Mouse (Mus musculus) cerebral cortex, adult 2 months (tissue): ENCODE measurements around the gene Sh3rf3.

ENCODE experiments used
- WGBS: fragments of 180-500 bp; shearing (Covaris S2); methylation state at CpG from one replicate; pipeline ENCODE4 v1.1.7; 2018; 5-methylcytosine and 5-hydroxymethylcytosine counted together

Gene Sh3rf3

DNA sequence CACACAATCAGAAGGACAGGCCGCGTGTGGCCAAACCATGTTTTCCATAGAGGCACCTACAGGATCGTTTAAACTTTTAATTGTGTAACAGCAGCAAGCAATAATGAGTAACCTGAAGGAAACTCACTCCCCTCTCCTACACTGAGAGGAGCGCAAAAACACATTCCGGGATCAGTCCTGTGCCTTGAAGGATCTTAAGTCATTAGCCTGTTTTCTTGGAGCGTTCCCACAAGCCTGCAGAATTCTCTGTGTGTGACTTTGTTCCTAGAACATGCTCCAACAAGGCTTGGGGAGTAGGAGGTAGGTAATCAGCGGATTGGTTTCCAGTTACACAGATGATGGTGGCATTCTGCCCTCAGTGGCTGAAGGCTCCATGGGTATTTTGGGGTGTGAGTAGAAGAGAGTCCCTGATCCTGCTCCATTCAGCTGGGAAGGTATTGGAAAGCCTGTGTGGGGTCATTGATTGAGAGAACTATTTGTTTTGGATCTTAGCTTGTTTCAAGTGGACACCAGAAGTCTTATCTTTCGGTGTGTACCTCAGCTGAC lies 108.6 kb downstream of the Sh3rf3 start:
- 86% methylated on average over 8 of the region's 8 CpGs for WGBS

DNA sequence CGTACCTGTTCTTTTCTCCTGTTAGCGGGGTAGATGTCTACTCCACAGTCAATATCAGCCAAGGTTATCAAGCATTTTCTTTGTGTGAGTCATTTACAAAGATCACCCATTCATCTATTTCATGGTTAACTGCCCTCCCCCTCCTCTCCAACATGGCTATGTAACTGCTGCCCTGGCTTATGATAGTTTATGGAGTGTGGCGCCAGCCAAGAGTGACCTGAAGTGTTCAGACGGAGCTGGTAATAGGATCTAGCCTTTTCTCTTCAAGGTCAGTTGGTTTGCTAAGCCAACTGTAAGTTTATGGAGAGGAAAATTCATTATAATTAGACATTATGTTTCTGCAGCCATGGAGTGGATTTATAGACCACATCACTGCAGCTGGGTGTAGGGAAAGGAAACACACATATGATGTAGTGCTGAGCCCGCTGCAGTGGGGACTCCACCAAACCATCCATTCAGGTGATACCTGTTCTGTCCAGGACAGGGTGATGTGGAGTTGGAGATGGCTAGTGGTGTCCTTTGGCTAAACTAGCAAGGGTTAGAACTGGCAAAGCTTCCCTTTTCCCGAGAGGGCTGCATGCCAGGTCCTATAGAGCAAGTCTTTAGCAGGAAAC lies 109.2 kb downstream of the Sh3rf3 start:
- WGBS: 93% methylated on average over 6 of the region's 6 CpGs

DNA sequence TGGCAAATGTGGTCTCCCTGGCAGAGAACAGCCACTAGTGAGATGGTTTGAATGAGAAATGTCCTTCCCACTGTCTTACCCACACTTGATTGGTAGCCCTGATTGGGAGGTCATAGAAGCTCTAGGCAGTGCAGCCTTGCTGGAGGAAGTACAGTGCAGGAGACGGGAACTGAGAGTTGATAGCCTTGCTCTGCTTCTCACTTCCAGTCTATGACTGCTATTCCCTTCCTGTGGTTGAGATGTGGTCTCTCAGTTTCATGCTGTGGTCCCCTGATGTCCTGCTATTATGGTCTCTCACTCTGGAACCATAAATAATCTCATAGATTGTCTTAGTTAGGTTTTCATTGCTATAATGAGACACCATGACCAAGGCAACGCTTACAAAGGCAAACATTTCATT lies 109.8 kb downstream of the Sh3rf3 start:
- WGBS: 93% methylated on average over 2 of the region's 2 CpGs

DNA sequence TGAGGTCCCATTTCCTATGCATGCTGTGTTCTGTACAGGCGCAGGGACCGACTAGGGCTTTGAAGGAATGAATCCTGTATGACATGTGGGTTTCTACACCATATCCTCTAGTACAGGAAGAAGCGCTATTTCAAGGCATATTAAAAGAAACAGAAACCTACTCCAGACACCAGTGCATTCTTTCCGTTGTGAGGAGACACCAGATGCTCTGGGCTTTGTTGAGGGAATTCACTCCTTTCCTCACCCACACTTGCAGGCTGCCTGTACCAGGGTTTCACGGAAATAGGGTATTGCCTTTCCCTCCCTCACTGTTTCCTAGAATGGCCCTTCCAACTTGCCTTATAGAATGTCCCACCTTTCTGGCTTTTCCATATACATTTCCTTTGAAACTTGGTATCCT lies 113.4 kb downstream of the Sh3rf3 start:
- 40% methylated on average over 5 of the region's 5 CpGs for WGBS

DNA sequence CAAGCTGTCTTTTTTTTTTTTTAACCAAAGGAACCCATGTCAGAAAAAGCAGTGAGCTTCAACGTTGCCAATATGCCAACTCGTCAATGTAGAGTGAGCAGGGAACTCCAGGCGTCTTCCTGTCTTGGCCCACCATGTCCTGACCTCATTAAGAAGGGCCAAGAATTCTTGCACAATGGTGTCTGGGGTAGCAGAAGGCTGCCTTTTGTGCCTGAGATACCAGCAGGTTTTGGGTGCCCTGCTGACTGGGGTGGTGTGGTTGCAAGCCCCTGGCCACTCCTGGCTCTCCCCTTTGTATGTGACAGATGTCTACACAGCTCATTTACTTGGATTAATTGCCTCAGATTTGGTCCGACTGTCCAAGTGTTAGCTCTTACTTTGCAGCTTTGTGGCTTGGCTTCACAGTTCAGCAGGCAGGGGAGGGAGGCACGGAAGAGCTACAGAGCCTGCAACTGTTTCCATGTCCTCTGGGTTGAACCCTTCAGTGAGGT lies 115.8 kb downstream of the Sh3rf3 start:
- 51% methylated on average over 5 of the region's 5 CpGs for WGBS

DNA sequence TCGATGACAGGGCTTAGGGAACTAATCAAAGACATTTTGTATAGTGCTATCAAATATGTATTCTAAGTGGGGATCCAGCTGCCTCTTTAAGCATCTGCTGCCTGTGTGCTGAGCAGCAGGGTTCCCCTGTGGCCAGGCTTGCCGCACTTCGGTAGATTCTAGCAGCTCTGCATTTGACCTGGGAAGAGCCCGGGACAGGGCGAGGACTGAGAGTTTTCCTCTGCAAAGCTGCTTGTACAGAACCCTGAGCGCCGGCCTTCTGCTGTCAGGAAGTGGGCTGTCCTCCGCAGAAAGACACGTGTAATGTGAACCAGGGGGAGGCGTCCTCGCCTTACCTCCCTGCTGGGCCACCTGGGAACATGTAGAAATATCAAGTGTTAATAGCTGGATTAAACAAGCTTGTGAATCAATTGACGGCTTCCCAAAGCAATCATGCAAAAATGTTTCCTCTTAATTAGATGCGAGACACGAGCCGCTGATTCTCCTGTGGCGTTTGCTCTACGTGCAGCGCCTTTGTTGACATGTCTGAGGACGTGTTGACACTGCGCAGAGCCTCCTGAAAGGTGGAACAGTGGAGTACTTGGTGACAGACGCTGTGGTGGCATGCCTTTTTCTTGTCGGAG lies 119.1 kb downstream of the Sh3rf3 start:
- WGBS: 20% methylated on average over 22 of the region's 22 CpGs

DNA sequence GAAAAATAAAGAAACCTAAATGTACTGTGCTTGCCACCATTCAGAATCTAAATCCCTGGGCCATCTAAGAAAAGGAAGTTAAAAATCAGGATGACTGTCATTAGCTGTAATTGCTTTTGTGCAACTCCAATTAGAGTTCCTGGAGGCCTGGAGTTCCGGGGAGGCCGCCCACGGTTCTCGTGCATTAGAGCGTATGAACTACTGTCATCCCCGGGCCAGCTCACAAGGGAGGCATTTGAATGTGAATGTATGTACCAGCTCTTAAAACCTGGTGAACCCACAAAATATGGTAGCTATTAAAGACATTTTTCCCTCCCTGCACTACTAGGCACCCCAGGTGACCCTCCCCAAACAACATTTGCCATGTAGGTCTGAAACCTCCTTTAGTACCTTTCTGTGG lies 122.4 kb downstream of the Sh3rf3 start:
- 39% methylated on average over 6 of the region's 6 CpGs for WGBS

DNA sequence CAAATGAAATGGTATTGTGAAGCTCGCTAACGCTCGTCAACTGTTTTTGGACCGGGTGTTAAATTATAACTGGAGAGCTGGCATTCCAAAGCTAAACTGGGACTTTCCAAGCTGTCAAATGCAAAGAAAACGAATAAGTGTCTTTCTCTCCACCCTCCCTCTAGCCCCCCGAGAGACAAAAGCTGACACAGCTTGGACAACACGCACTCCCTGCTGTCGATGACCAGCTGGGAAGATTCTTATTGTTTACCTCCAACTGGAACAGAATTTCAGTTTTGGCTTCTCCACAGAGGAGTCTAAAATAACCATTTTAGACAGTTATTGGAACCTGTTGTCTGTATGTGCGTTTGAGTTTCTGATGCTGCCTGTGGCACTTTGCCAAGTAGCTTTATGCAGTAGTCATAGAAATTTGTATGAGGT lies 123.3 kb downstream of the Sh3rf3 start:
- 32% methylated on average over 9 of the region's 9 CpGs for WGBS

DNA sequence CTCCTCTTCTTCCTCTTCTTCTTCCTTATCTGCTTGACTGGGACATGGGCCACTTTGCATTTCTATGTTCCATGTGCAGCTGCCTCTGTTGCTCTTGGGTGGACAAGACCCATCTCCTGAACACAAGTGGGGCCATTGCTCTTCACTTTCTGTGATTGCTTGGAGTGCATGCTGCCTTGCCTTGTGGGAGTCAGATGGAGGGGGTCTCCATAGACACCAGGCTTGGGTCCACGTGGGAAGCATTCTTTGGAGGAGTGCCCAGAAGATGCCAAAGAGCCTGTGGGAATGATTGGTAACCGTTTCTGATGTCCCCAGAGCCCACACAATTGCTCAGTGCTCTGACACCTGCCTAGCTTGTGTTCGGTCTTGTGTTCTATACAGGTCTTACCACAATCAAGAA lies 124.4 kb downstream of the Sh3rf3 start:
- WGBS: 62% methylated on average over 3 of the region's 3 CpGs

DNA sequence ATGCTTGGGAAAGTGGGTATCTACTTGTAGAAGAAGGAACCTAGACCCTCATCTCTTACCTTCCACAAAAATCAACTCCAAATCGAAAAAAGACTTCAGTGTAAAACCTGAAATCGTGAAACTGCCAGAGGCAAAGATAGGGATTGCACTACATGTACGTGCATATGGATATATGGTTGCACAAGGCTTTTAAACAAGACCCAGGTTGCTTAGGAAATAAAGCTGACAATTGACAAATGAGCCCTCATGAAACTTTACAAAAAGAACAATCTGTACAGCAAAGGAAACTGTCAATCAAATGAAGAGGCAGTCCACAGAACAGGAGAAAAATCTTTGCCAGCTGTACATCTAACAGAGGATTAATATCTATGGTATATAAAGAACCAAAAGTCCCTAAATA lies 129.7 kb downstream of the Sh3rf3 start:
- WGBS: 79% methylated on average over 3 of the region's 3 CpGs

DNA sequence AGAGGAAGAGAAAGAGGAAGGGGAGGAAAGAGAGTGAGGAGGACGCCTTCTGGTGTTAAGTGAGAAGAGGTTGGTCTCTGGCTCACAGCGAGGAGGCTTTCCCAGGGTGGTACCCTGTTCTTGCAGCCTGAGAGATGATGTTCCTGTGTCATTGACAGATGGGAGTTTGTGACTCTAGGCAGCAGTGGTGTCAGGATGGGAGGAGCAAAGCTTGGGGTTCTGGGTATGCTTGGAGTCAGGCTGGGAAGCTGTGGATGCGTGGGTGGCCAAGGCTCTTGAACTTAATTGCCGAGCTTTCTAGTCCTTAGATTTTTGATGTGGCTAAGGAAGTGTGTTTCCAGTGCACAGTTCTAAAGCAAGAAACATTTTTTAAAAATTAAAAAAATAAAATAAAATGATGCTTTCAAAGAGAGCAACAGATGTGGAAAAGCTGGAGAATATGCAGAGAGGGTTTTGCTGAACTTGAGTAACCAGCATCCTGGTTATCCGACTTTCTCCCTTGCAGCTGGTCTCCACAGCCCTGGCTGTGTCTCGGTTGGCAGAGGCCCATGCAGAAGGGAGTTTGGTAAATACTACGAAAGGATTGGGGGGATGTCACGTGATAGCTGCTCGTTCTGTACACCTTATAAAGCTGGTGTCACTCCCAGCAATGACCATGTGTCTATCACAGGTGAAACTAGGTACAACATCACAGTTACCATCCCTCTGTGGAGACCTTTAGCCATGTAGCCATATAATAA lies 130.7 kb downstream of the Sh3rf3 start:
- 70% methylated on average over 9 of the region's 9 CpGs for WGBS

DNA sequence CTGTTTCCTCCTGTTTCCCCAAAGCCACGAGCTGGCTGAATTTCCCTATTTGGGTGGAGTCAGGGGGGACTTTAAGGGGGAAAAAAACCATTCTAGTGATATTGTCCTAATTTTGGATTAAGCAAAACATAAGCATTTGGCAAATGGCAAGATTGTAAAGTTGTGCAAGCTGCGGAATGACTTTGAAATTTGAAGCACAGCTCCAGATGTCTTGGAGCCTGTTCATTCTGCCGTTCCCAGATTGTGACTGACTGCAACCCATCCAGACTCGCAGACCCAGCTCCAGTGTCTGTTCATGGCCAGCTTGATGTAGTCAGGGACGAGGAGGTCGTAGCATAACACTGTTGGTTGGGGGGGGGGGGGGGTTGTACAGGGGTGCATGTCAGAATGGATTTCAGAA lies 131.8 kb downstream of the Sh3rf3 start:
- WGBS: 44% methylated on average over 6 of the region's 6 CpGs

DNA sequence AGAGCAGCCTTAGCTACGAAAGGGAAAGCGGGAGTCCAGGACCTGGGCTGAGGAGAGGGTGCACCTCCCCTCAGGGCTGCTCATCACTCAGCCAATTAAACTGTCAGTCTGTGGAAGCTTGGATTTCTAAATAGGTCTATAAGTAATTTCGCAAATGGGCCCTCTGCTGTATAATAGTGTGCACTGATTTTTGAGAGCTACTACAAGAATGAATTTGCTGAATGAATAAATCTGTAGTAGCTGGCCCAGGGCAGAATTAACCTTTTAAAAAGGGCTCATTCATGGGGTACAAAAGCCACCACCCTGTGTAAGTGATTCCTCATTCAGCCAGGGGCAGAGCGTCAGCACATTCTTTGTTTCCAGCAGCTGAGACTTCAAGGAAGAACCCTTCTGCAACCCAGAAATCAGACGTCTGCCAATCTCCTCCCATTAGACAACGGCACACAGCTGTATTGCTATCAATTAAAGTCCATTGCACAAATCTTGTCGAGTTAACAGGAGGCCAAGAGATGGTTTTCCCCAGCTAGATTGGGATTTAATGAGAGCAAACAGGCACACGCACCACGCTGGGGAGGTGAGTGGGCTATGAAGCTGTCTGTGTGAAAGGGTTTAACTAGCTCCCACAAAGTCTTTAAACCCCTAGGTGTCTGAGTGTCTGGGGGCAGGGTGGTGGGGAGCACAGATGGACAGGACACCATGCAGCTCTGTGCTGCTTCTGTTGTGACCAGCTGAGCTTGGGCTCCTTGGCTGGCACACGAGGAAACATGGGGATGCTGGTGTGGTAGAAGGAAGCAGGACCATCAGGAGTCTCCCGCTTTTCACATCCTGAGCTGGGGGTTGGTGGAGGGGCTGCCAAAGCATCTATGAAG lies 136.8 kb downstream of the Sh3rf3 start:
- 45% methylated on average over 11 of the region's 11 CpGs for WGBS

DNA sequence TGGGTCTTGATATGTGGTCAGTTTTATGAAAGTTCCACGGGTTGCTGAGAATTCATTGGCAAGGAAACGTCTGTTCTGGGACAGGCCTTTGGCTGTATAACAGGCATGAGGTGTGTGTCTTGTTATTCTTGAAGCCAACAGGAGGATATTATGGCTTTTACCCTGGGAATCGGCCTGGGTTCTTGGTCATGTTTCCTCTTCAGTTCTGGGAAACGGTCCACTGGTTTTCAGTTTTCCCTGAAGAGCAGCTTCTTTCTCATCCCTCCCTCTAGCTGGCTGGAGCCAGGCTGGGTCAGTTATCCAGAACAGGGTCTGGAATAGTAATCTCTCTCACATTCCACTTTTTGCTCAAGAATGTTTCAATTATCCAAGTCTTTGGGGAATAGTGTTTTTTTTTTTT lies 147.0 kb downstream of the Sh3rf3 start:
- WGBS: 66% methylated on average over 4 of the region's 4 CpGs

DNA sequence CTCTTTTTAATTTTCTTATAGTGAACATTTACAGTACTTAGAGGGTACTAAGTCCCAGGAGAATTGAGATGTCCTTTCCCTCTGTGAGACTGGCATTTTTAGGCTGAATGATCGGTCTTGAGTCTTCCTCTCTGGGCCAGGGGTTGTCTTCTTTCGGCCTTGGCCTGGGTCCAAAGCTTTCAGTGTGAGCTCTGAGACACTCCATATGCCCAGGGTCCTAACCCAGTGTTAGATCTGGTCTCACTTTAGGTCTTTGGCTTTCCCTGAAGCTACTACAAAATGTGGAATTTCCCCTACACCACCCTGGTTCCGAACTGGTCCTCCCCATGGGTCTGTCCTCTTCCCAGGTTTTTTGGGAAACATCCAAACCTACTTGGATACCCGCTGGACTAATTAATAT lies 155.1 kb downstream of the Sh3rf3 start:
- 60% methylated on average over 4 of the region's 4 CpGs for WGBS

DNA sequence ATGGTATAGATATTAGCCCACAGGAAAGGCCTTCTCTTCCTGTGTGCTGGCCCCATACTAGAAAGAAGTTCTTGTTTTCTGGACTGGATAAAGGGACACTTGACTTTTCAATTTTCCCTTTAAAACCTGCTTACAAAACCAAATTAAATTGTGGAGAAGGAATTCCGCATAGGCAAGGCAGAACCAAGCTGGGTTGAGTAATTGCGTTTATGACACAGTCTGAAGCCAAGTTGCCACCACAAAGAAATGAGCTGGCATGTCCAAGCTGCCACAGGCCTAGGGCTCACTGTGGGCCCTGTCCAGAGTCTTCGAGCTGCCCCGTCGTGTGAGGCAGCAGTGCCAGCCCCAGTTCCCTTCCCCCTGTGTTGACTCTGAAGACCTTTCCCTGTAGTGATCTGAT lies 156.2 kb downstream of the Sh3rf3 start:
- WGBS: 73% methylated on average over 5 of the region's 5 CpGs

DNA sequence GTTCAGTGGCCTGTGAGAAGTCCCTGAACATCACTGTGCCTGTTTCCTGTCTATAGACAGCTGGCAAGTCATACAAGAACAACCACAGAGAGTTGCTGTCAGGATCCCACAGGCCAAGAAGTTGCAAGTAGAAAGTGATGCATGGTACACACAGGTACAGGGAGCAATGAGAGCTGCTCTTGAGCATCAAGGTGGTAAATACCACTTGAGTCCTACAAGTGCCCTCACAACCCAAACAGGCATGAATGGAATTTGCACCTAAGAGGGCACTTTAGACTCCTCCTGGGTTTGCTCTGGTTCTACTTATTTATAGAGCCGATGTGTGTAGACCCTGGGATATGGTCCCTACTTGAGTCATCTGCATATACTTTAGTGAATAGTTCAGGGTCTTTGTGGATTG lies 159.0 kb downstream of the Sh3rf3 start:
- WGBS: 100% methylated on average over 1 of the region's 1 CpGs

DNA sequence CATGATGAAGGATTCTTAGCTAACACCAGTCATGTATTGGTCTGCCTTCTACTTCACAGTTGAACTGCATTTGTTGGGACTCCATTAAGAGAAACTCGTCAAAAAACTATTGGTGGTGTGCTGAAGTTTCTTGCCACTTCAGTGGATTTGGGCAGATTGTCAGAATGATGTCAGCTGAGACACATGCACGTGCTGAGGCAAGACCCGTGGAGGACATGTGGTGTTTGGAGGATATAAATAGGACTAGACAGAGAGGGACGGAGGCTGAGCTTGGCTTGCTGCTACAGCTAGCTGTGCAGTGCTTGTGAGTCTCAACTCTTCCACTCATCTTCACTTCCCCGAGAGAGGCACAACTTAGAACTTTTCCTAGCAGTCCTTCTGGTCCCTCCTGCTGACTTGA lies 161.0 kb downstream of the Sh3rf3 start:
- WGBS: 33% methylated on average over 5 of the region's 5 CpGs

DNA sequence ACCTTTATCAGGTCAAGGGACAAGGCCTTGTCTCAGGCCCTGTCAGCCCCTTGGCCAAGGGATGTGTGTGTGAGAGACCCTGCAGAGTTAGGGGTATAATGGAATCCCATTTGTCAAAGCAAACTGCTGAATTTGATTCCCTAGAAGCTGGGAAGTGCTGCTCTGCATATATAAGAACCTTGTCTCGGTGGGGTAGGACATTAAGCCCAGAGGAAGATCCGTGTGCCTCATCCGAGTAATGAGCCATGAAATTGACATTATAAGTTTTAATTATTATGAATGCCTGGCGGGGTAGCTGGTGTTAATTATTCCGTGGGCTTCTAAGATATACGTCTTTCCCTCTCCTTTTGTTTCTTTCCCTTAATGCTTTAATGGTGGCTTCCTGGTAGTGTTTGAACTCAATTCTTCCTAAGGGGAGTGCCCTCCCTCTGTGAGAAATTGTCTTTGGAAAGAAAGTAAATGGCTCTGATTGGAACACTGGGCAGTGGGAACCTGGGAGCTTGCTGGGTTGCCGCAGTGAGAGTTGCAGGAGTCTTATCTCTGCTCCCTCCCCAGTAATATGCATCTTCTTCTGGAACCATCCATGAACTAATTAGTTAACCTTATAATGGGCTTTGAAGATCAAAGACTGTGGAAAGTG lies 166.3 kb downstream of the Sh3rf3 start:
- WGBS: 74% methylated on average over 7 of the region's 7 CpGs

DNA sequence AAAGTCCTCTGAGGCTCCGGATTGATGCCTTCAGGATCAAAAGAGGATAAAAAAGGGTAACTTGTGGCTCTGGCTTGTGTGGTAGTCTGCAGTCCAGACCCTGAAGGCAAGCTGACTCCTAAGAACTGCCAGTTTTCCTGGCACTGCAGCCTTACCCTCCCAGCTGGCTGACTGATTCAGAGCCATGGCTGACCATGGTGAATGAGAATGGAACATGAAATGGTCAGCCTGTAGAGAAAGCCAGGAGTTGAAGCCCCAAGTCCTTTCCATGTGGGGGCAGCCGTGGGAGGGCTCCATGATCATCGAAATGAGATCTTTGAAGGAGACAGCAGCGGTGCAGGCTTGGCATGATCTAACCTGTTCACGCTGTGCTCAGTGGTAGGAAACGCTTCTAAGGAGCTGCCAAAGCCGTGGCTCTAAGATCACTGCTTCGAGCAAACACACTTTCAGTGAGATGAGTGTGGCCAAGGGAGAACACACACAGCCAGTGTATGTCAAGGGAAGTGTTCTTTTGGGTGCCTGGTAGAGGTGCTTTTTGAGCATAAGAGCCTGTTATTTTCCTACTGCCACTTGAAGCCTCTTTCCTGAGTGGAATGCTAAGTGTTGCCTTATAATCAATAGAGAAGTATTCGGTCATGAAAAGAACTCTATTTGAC lies 168.6 kb downstream of the Sh3rf3 start:
- WGBS: 38% methylated on average over 9 of the region's 9 CpGs
